Mouse (Mus musculus) lung, adult 2 months (tissue): Measurements from ENCODE around the gene Rad54l2.

ENCODE experiments used
- CTCF ChIP-seq: fragments of 200-500 bp; IDR thresholded peaks from 2 replicates; pipeline ENCODE4 v1.5.1; 2011; ENCODE audit warnings: mild to moderate bottlenecking, low read length, control low read depth; ENCODE audit not compliant: insufficient read depth
- POLR2A ChIP-seq: fragments of 200-500 bp; IDR thresholded peaks from 2 replicates; pipeline ENCODE4 v1.6.1; 2011; ENCODE audit warnings: low read depth, mild to moderate bottlenecking, control low read depth, low read length, borderline replicate concordance; ENCODE audit errors: extremely low read depth

DNA sequence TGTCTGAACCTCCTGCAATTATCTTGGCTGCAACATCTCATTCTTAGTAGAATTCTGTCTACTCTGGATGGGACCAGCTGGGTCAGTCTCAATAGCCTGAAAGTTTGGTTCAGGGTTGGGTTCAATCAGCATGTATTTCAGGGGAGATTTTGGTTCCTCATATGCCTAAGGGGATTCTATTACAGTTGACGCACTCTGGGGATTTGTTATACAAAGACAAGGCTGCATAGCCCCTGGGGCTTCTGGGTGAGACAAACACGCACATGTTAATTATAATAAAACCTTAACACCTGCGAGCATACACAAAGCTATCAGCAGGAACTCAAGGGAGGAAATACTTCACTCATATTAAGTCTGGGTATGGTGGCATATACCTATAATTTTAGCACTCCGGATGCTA, 17.5 kb upstream of the Rad54l2 start:
- TF ChIP-seq CTCF (no peak), POLR2A (no peak)
